Mouse (Mus musculus) lung, adult 2 months (tissue): Measurements from ENCODE around the gene Fbxo24.

ENCODE experiments used
- CTCF ChIP-seq: fragments of 200-500 bp; IDR thresholded peaks from 2 replicates; pipeline ENCODE4 v1.5.1; 2011; ENCODE audit warnings: mild to moderate bottlenecking, low read length, control low read depth; ENCODE audit not compliant: insufficient read depth
- POLR2A ChIP-seq: fragments of 200-500 bp; IDR thresholded peaks from 2 replicates; pipeline ENCODE4 v1.6.1; 2011; ENCODE audit warnings: low read depth, mild to moderate bottlenecking, control low read depth, low read length, borderline replicate concordance; ENCODE audit errors: extremely low read depth

- TF ChIP-seq POLR2A (no peak), CTCF (no peak)
Observed at GRCm38 (mm10) chr5:137613076-137613475, 15.7 kb downstream of the Fbxo24 start.
